Mouse (Mus musculus): Measurements from ENCODE around the gene Tmem266. TPM values are rescaled to one million over a fixed set of nuclear protein-coding genes. Genes with fewer than 3 reads are reported as not detected.

The Tmem266 gene
- polyA plus RNA-seq, 1 experiment, result 0.36 TPM

DNA sequence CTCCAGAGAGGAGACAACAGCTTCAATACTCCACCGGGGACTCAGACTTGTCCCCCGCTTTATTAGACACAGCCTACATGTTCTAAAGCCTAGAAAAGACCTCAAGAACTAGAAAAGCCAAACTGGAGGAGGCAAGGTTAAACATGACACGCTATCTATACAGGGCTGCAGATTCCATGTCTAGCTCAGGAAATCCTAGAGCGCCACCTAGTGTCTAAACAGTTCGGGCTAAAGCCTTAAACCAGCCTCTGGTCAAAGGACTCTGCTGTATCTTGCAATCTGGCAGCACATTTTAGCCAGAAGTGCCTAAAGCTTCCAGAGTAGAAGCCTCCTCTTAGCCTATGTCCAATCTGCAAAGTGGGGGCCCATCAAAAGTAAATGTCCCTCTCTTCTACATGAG is 15.2 kb upstream of the Tmem266 start:
- Histone ChIP-seq H3K4me3 (ENCODE audit: low read depth, low read length) (no peak overlapping the region), H3K36me3 (ENCODE audit: control insufficient read depth, insufficient read depth, low read length, poor library complexity, severe bottlenecking) (no peaks in the 10 kb centered on the region), H3K27ac (ENCODE audit: insufficient read depth, low read length) (no peak overlapping the region), H3K4me1 (ENCODE audit: control insufficient read depth, insufficient read depth, low read length) (no peaks in the 10 kb centered on the region), H3K27me3 (ENCODE audit: control insufficient read depth, insufficient read depth, low read length, poor library complexity, severe bottlenecking) (no peaks in the 10 kb centered on the region), H3K9ac (ENCODE audit: low read depth, poor library complexity, severe bottlenecking) (no peak overlapping the region), H3K9me3 (replicated peaks; ENCODE audit: control insufficient read depth, insufficient read depth, low read length, poor library complexity, severe bottlenecking) (no peaks in the 10 kb centered on the region)
- TF ChIP-seq POLR2A (IDR thresholded peaks at IDR 0.05; ENCODE audit: insufficient read depth, low read length), result no peak
- peak; percentile 55 for TF ChIP-seq CTCF (IDR thresholded peaks at IDR 0.05; ENCODE audit: low read depth, low read length)

- Histone ChIP-seq H3K27me3 (ENCODE audit: control insufficient read depth, insufficient read depth, low read length, poor library complexity, severe bottlenecking) (no peaks in the 10 kb centered on the region), H3K4me1 (ENCODE audit: control insufficient read depth, insufficient read depth, low read length) (no peaks in the 10 kb centered on the region), H3K9me3 (replicated peaks; ENCODE audit: control insufficient read depth, insufficient read depth, low read length, poor library complexity, severe bottlenecking) (no peaks in the 10 kb centered on the region), H3K27ac (ENCODE audit: insufficient read depth, low read length) (no peak overlapping the region), H3K4me3 (ENCODE audit: low read depth, low read length) (no peak overlapping the region), H3K9ac (ENCODE audit: low read depth, poor library complexity, severe bottlenecking) (no peak overlapping the region), H3K36me3 (ENCODE audit: control insufficient read depth, insufficient read depth, low read length, poor library complexity, severe bottlenecking) (no peaks in the 10 kb centered on the region)
- TF ChIP-seq EP300 (IDR thresholded peaks at IDR 0.05; ENCODE audit: insufficient read depth, low read depth, low read length) (no peak), CTCF (IDR thresholded peaks at IDR 0.05; ENCODE audit: low read depth, low read length) (no peak), POLR2A (IDR thresholded peaks at IDR 0.05; ENCODE audit: insufficient read depth, low read length) (no peak)
These were observed 13.0 kb upstream of the Tmem266 start for GRCm38 (mm10) chr9:55313619-55314261.

DNA sequence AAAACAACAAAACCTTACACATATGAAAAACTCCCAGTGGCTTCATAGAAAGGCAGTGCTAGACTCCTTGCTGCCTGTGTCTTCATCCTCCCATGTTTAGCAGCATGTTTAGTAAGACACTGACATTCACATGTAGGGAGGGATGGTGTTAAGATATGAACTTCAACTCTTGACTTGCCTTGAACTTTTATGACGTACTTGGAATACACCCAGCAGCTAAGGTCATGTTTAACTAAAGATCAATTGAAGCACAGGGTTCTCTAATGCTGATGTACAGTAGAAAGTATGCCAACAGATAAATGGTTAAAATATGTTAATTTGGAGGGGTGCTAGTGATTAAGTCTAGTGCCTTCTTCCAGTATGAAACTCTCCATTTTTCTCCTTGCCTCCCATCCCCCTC is 4.1 kb upstream of the Tmem266 start:
- no peak for TF ChIP-seq EP300 (IDR thresholded peaks at IDR 0.05; ENCODE audit: insufficient read depth, low read depth, low read length)
- TF ChIP-seq CTCF (IDR thresholded peaks at IDR 0.05; ENCODE audit: low read depth, low read length), result no peak
- no peak for TF ChIP-seq POLR2A (IDR thresholded peaks at IDR 0.05; ENCODE audit: insufficient read depth, low read length)
- Histone ChIP-seq H3K27ac (ENCODE audit: insufficient read depth, low read length) (no peak overlapping the region), H3K4me3 (ENCODE audit: low read depth, low read length) (no peak overlapping the region), H3K9me3 (replicated peaks; ENCODE audit: control insufficient read depth, insufficient read depth, low read length, poor library complexity, severe bottlenecking) (no peaks in the 10 kb centered on the region), H3K4me1 (ENCODE audit: control insufficient read depth, insufficient read depth, low read length) (no peaks in the 10 kb centered on the region), H3K36me3 (ENCODE audit: control insufficient read depth, insufficient read depth, low read length, poor library complexity, severe bottlenecking) (no peaks in the 10 kb centered on the region), H3K9ac (ENCODE audit: low read depth, poor library complexity, severe bottlenecking) (no peak overlapping the region), H3K27me3 (ENCODE audit: control insufficient read depth, insufficient read depth, low read length, poor library complexity, severe bottlenecking) (peaks cover 4% of the 10 kb centered on the region; the same call in 1 of the 2 replicates)

- H3K4me3 ChIP-seq (ENCODE audit: low read depth, low read length), result no peak overlapping the region
- H3K36me3 ChIP-seq (ENCODE audit: control insufficient read depth, insufficient read depth, low read length, poor library complexity, severe bottlenecking), result no peaks in the 10 kb centered on the region
- H3K27ac ChIP-seq (ENCODE audit: insufficient read depth, low read length), result no peak overlapping the region
- H3K9ac ChIP-seq (ENCODE audit: low read depth, poor library complexity, severe bottlenecking), result no peak overlapping the region
- no peak for TF ChIP-seq EP300 (IDR thresholded peaks at IDR 0.05; ENCODE audit: insufficient read depth, low read depth, low read length)
- TF ChIP-seq POLR2A (IDR thresholded peaks at IDR 0.05; ENCODE audit: insufficient read depth, low read length), result no peak
- TF ChIP-seq CTCF (IDR thresholded peaks at IDR 0.05; ENCODE audit: low read depth, low read length), result no peak
- no peaks in the 10 kb centered on the region for H3K4me1 ChIP-seq (ENCODE audit: control insufficient read depth, insufficient read depth, low read length)
- H3K9me3 ChIP-seq (replicated peaks; ENCODE audit: control insufficient read depth, insufficient read depth, low read length, poor library complexity, severe bottlenecking), result no peaks in the 10 kb centered on the region
- peaks cover 4% of the 10 kb centered on the region; the same call in 1 of the 2 replicates for H3K27me3 ChIP-seq (ENCODE audit: control insufficient read depth, insufficient read depth, low read length, poor library complexity, severe bottlenecking)
These were observed 2.6 kb upstream of the Tmem266 start for GRCm38 (mm10) chr9:55324085-55324484.

GRCm38 (mm10) chr9:55324516-55324915 is 2.2 kb upstream of the Tmem266 start:
- Histone ChIP-seq H3K27me3 (ENCODE audit: control insufficient read depth, insufficient read depth, low read length, poor library complexity, severe bottlenecking) (peaks cover 4% of the 10 kb centered on the region; the same call in 1 of the 2 replicates), H3K9ac (ENCODE audit: low read depth, poor library complexity, severe bottlenecking) (no peak overlapping the region), H3K36me3 (ENCODE audit: control insufficient read depth, insufficient read depth, low read length, poor library complexity, severe bottlenecking) (no peaks in the 10 kb centered on the region), H3K4me1 (ENCODE audit: control insufficient read depth, insufficient read depth, low read length) (no peaks in the 10 kb centered on the region), H3K9me3 (replicated peaks; ENCODE audit: control insufficient read depth, insufficient read depth, low read length, poor library complexity, severe bottlenecking) (no peaks in the 10 kb centered on the region), H3K27ac (ENCODE audit: insufficient read depth, low read length) (no peak overlapping the region), H3K4me3 (ENCODE audit: low read depth, low read length) (no peak overlapping the region)
- TF ChIP-seq CTCF (IDR thresholded peaks at IDR 0.05; ENCODE audit: low read depth, low read length) (no peak), EP300 (IDR thresholded peaks at IDR 0.05; ENCODE audit: insufficient read depth, low read depth, low read length) (no peak), POLR2A (IDR thresholded peaks at IDR 0.05; ENCODE audit: insufficient read depth, low read length) (no peak)

- H3K27ac ChIP-seq (ENCODE audit: insufficient read depth, low read length), result no peak overlapping the region
- H3K9ac ChIP-seq (ENCODE audit: low read depth, poor library complexity, severe bottlenecking), result no peak overlapping the region
- H3K36me3 ChIP-seq (ENCODE audit: control insufficient read depth, insufficient read depth, low read length, poor library complexity, severe bottlenecking), result no peaks in the 10 kb centered on the region
- no peaks in the 10 kb centered on the region for H3K9me3 ChIP-seq (replicated peaks; ENCODE audit: control insufficient read depth, insufficient read depth, low read length, poor library complexity, severe bottlenecking)
- TF ChIP-seq POLR2A (IDR thresholded peaks at IDR 0.05; ENCODE audit: insufficient read depth, low read length) (no peak), CTCF (IDR thresholded peaks at IDR 0.05; ENCODE audit: low read depth, low read length) (no peak), EP300 (IDR thresholded peaks at IDR 0.05; ENCODE audit: insufficient read depth, low read depth, low read length) (no peak)
- no peaks in the 10 kb centered on the region for H3K4me1 ChIP-seq (ENCODE audit: control insufficient read depth, insufficient read depth, low read length)
- H3K27me3 ChIP-seq (ENCODE audit: control insufficient read depth, insufficient read depth, low read length, poor library complexity, severe bottlenecking), result peaks cover 4% of the 10 kb centered on the region; the same call in 1 of the 2 replicates
- H3K4me3 ChIP-seq (ENCODE audit: low read depth, low read length), result no peak overlapping the region
These were observed 1.7 kb upstream of the Tmem266 start for GRCm38 (mm10) chr9:55325061-55325460.
